Mouse (Mus musculus) lung, embryonic 14.5 days (tissue): ENCODE measurements at regions not wholly inside any gene's neighbourhood (a gene's known extent, or its start where the extent isn't known, plus 50 kb on each side); places are given as distances from the start of the nearest gene placed in this dataset.
"Not testable (repeated sequence)": the region's sequence is repeated elsewhere in the genome, so short reads cannot be mapped to it uniquely, and the experiment has no call there.

Source experiments
- ATAC-seq: fragments of 200-750 bp; cut with Nextera tagmentation; 2 replicates; pipeline ENCODE4 v1.8.0; 2017; ENCODE audit warnings: mild to moderate bottlenecking, moderate TSS enrichment, moderate library complexity; ENCODE audit not compliant: insufficient read depth
- DNase-seq: peaks from one replicate; pipeline ENCODE4 v3.0.0-alpha.2; 2015
- H3K27ac ChIP-seq: fragments of 300-500 bp; sonication (generic); 2 replicates; pipeline ENCODE4 v1.5.1; 2014; ENCODE audit warnings: low read depth, mild to moderate bottlenecking, moderate library complexity
- H3K27me3 ChIP-seq: fragments of 300-500 bp; sonication (generic); 2 replicates; pipeline ENCODE4 v1.6.1; 2014; ENCODE audit warnings: low read length, control low read depth; ENCODE audit not compliant: insufficient read depth
- H3K36me3 ChIP-seq: fragments of 300-500 bp; sonication (generic); 2 replicates; pipeline ENCODE4 v1.6.1; 2014; ENCODE audit warnings: control low read depth; ENCODE audit not compliant: insufficient read depth
- H3K4me1 ChIP-seq: fragments of 300-500 bp; sonication (generic); 2 replicates; pipeline ENCODE4 v1.6.1; 2014; ENCODE audit warnings: antibody characterized with exemption, control low read depth; ENCODE audit not compliant: insufficient read depth
- H3K4me2 ChIP-seq: fragments of 300-500 bp; sonication (generic); 2 replicates; pipeline ENCODE4 v1.6.1; 2014; ENCODE audit warnings: mild to moderate bottlenecking
- H3K4me3 ChIP-seq: fragments of 300-500 bp; sonication (generic); 2 replicates; pipeline ENCODE4 v1.5.1; 2014; ENCODE audit warnings: low read depth, low read length
- H3K9ac ChIP-seq: fragments of 300-500 bp; sonication (generic); 2 replicates; pipeline ENCODE4 v1.6.1; 2014
- H3K9me3 ChIP-seq: fragments of 300-500 bp; sonication (generic); 2 replicates; pipeline ENCODE4 v1.6.1; 2016; ENCODE audit warnings: low read depth, low read length, control low read depth
- CTCF ChIP-seq: IDR thresholded peaks from 2 replicates; pipeline ENCODE4 v1.5.1; 2016; ENCODE audit warnings: antibody characterized with exemption, low read depth
- WGBS: fragments of 180-500 bp; shearing (Covaris S2); extraction: QIAGEN DNeasy Blood & Tissue Kit; methylation state at CpG from one replicate; pipeline ENCODE4 v1.1.7; 2014; 5-methylcytosine and 5-hydroxymethylcytosine counted together

- H3K9ac ChIP-seq: no peak overlapping the region
- H3K4me2 ChIP-seq: no peak overlapping the region
- WGBS: 61% methylated on average over 6 of the region's 6 CpGs
- H3K36me3 ChIP-seq: no peaks in the 10 kb centered on the region
- H3K4me3 ChIP-seq: no peak overlapping the region
- no peaks in the 10 kb centered on the region for H3K27me3 ChIP-seq
- no peak for DNase-seq
- H3K4me1 ChIP-seq: peaks cover 34% of the 10 kb centered on the region
- no peak overlapping the region for H3K27ac ChIP-seq
- no peak for ATAC-seq
- TF ChIP-seq CTCF: no peak
- no peaks in the 10 kb centered on the region for H3K9me3 ChIP-seq
Observed at GRCm38 (mm10) chr12:79983232-79983631, 129.6 kb downstream of the Zfp36l1 start.

- H3K4me2 ChIP-seq, H3K36me3 ChIP-seq, H3K27me3 ChIP-seq, H3K9ac ChIP-seq, H3K4me3 ChIP-seq, H3K27ac ChIP-seq, DNase-seq, H3K9me3 ChIP-seq, ATAC-seq: not testable (repeated sequence)
- 61% methylated on average over 1 of the region's 1 CpGs for WGBS
- peaks cover 34% of the 10 kb centered on the region for H3K4me1 ChIP-seq
Observed at GRCm38 (mm10) chr12:79982497-79982896, 130.3 kb downstream of the Zfp36l1 start.

- H3K4me3 ChIP-seq: no peak overlapping the region
- no peak for ATAC-seq
- TF ChIP-seq CTCF: no peak
- no peaks in the 10 kb centered on the region for H3K9me3 ChIP-seq
- no peaks in the 10 kb centered on the region for H3K36me3 ChIP-seq
- H3K9ac ChIP-seq: no peak overlapping the region
- no peaks in the 10 kb centered on the region for H3K27me3 ChIP-seq
- H3K27ac ChIP-seq: no peak overlapping the region; the same call in 1 of the 2 replicates
- peaks cover 27% of the 10 kb centered on the region for H3K4me1 ChIP-seq
- WGBS: 53% methylated on average over 4 of the region's 4 CpGs
- H3K4me2 ChIP-seq: no peak overlapping the region
- no peak for DNase-seq
Observed at GRCm38 (mm10) chr12:79980711-79981110, 132.1 kb downstream of the Zfp36l1 start.

GRCm38 (mm10) chr12:79977136-79977535, 135.7 kb downstream of the Zfp36l1 start:
- H3K27ac ChIP-seq: no peak overlapping the region; the same call in 1 of the 2 replicates
- no peak for TF ChIP-seq CTCF

GRCm38 (mm10) chr12:79975466-79976239, 137.2 kb downstream of the Zfp36l1 start:
- Histone ChIP-seq H3K9me3 (no peaks in the 10 kb centered on the region), H3K4me3 (no peak overlapping the region), H3K4me1 (peaks cover 44% of the 10 kb centered on the region), H3K4me2 (no peak overlapping the region), H3K27me3 (no peaks in the 10 kb centered on the region), H3K9ac (no peak overlapping the region), H3K27ac (peak overlapping the region; percentile 93), H3K36me3 (no peaks in the 10 kb centered on the region)
- peak; percentile 90 for DNase-seq
- WGBS: 16% methylated on average over 9 of the region's 9 CpGs
- TF ChIP-seq CTCF: no peak
- peak; percentile 85 for ATAC-seq

More at GRCm38 (mm10) chr12:79977136-79977535, 135.7 kb downstream of the Zfp36l1 start:
- H3K4me3 ChIP-seq: no peak overlapping the region
- 100% methylated on average over 3 of the region's 3 CpGs for WGBS
- ATAC-seq (no peak), DNase-seq (no peak)
- H3K4me1 ChIP-seq: peaks cover 31% of the 10 kb centered on the region
- no peaks in the 10 kb centered on the region for H3K36me3 ChIP-seq
- H3K9me3 ChIP-seq: no peaks in the 10 kb centered on the region
- no peaks in the 10 kb centered on the region for H3K27me3 ChIP-seq
- no peak overlapping the region for H3K4me2 ChIP-seq
- H3K9ac ChIP-seq: no peak overlapping the region

- no peak overlapping the region for H3K4me2 ChIP-seq
- H3K36me3 ChIP-seq: no peaks in the 10 kb centered on the region
- no peaks in the 10 kb centered on the region for H3K9me3 ChIP-seq
- H3K4me3 ChIP-seq: no peak overlapping the region
- WGBS: 34% methylated on average over 6 of the region's 6 CpGs
- H3K27me3 ChIP-seq: no peaks in the 10 kb centered on the region
- peak overlapping the region; percentile 93 for H3K27ac ChIP-seq
- no peak for ATAC-seq
- peak overlapping the region; percentile 1; the same call in 1 of the 2 replicates for H3K9ac ChIP-seq
- DNase-seq: no peak
- no peak for TF ChIP-seq CTCF
- peaks cover 50% of the 10 kb centered on the region for H3K4me1 ChIP-seq
Observed at GRCm38 (mm10) chr12:79975050-79975449, 137.8 kb downstream of the Zfp36l1 start.

GRCm38 (mm10) chr12:79974530-79974929, 138.3 kb downstream of the Zfp36l1 start:
- Histone ChIP-seq H3K4me2 (no peak overlapping the region), H3K27me3 (no peaks in the 10 kb centered on the region), H3K36me3 (no peaks in the 10 kb centered on the region), H3K4me1 (peaks cover 55% of the 10 kb centered on the region), H3K9me3 (no peaks in the 10 kb centered on the region), H3K27ac (peak overlapping the region; percentile 93), H3K4me3 (no peak overlapping the region), H3K9ac (peak overlapping the region; percentile 1; the same call in 1 of the 2 replicates)
- no peak for TF ChIP-seq CTCF
- 17% methylated on average over 7 of the region's 7 CpGs for WGBS
- ATAC-seq: peak; percentile 69
- DNase-seq: peak; percentile 84
